Mouse (Mus musculus) midbrain, embryonic 13.5 days (tissue): Measurements from ENCODE around the gene Axl. TPM values are rescaled to one million over a fixed set of nuclear protein-coding genes. Genes with fewer than 3 reads are reported as not detected.

Source experiments
- ATAC-seq: fragments of 200-750 bp; cut with Nextera tagmentation; 2 replicates; pipeline ENCODE4 v1.8.0; 2017; ENCODE audit warnings: mild to moderate bottlenecking, moderate TSS enrichment, moderate library complexity
- H3K27ac ChIP-seq: fragments of 300-500 bp; sonication (generic); 2 replicates; pipeline ENCODE4 v1.5.1; 2015; ENCODE audit warnings: inconsistent platforms, mild to moderate bottlenecking, moderate library complexity
- H3K27me3 ChIP-seq: fragments of 300-500 bp; sonication (generic); 2 replicates; pipeline ENCODE4 v1.6.1; 2015; ENCODE audit warnings: mild to moderate bottlenecking, inconsistent platforms
- H3K36me3 ChIP-seq: fragments of 300-500 bp; sonication (generic); 2 replicates; pipeline ENCODE4 v1.6.1; 2015; ENCODE audit warnings: mild to moderate bottlenecking, inconsistent platforms
- H3K4me1 ChIP-seq: fragments of 300-500 bp; sonication (generic); replicated peaks from 2 replicates; pipeline ENCODE4 v1.6.1; 2015; ENCODE audit warnings: inconsistent platforms
- H3K4me2 ChIP-seq: fragments of 300-500 bp; sonication (generic); replicated peaks from 2 replicates; pipeline ENCODE4 v1.6.1; 2015; ENCODE audit warnings: moderate library complexity, mild to moderate bottlenecking, inconsistent platforms
- H3K4me3 ChIP-seq: fragments of 300-500 bp; sonication (generic); replicated peaks from 2 replicates; pipeline ENCODE4 v1.5.1; 2015; ENCODE audit warnings: mild to moderate bottlenecking, inconsistent platforms
- H3K9ac ChIP-seq: fragments of 300-500 bp; sonication (generic); replicated peaks from 2 replicates; pipeline ENCODE4 v1.6.1; 2015; ENCODE audit warnings: mild to moderate bottlenecking, inconsistent platforms
- H3K9me3 ChIP-seq: fragments of 300-500 bp; sonication (generic); 2 replicates; pipeline ENCODE4 v1.6.1; 2016; ENCODE audit warnings: mild to moderate bottlenecking, inconsistent platforms
- whole genome bisulfite sequencing: fragments of 180-500 bp; shearing (Covaris S2); methylation state at CpG from one replicate; pipeline ENCODE4 v1.1.7; 2015; 5-methylcytosine and 5-hydroxymethylcytosine counted together
- polyA plus RNA-seq: library from polyadenylated mRNA; unstranded; fragments of >200 nt; fragmentation: Nextera tagmentation; extraction: Ambion mirVana; gene quantifications from 2 replicates; pipeline ENCODE4 v1.2.1, GENCODE M21; 2015

Gene Axl
- 17.5 and 18.9 TPM in 2 replicates for polyA plus RNA-seq

GRCm38 (mm10) chr7:25788220-25789128 is at the start of gene Axl:
Gene Axl, minus strand, starts transcription at chr7:25788705.
- Histone ChIP-seq H3K36me3 (no peaks in the 10 kb centered on the region), H3K9ac (peak within 1 kb of the TSS; percentile 59), H3K4me2 (peak within 1 kb of the TSS; percentile 72), H3K4me1 (peaks cover 24% of the 10 kb centered on the region), H3K4me3 (peak within 1 kb of the TSS; percentile 44), H3K27me3 (no peaks in the 10 kb centered on the region), H3K9me3 (no peaks in the 10 kb centered on the region), H3K27ac (peak within 1 kb of the TSS; percentile 19; the same call in 1 of the 2 replicates)
- under 1% methylated on average over 27 of the region's 30 CpGs for WGBS
- peak; percentile 87 for ATAC-seq

- no peak overlapping the region for H3K4me2 ChIP-seq
- WGBS, result 83% methylated on average over 10 of the region's 10 CpGs
- no peaks in the 10 kb centered on the region for H3K36me3 ChIP-seq
- no peak overlapping the region for H3K4me3 ChIP-seq
- H3K27ac ChIP-seq, result no peak overlapping the region
- no peaks in the 10 kb centered on the region for H3K27me3 ChIP-seq
- H3K9ac ChIP-seq, result no peak overlapping the region
- no peak for ATAC-seq
- no peaks in the 10 kb centered on the region for H3K4me1 ChIP-seq
- no peaks in the 10 kb centered on the region for H3K9me3 ChIP-seq
Measured at GRCm38 (mm10) chr7:25835188-25835891, 46.8 kb upstream of the Axl start.

GRCm38 (mm10) chr7:25831557-25832530 is 43.3 kb upstream of the Axl start:
- Histone ChIP-seq H3K36me3 (no peaks in the 10 kb centered on the region), H3K4me3 (no peak overlapping the region), H3K27me3 (no peaks in the 10 kb centered on the region), H3K4me2 (no peak overlapping the region), H3K27ac (no peak overlapping the region), H3K9ac (no peak overlapping the region), H3K9me3 (no peaks in the 10 kb centered on the region), H3K4me1 (no peaks in the 10 kb centered on the region)
- ATAC-seq, result no peak
- 83% methylated on average over 10 of the region's 10 CpGs for WGBS

- H3K4me1 ChIP-seq, result no peaks in the 10 kb centered on the region
- H3K27ac ChIP-seq, result no peak overlapping the region
- no peak overlapping the region for H3K4me2 ChIP-seq
- no peak overlapping the region for H3K4me3 ChIP-seq
- no peaks in the 10 kb centered on the region for H3K27me3 ChIP-seq
- no peaks in the 10 kb centered on the region for H3K9me3 ChIP-seq
- H3K9ac ChIP-seq, result no peak overlapping the region
- 64% methylated on average over 2 of the region's 2 CpGs for WGBS
- H3K36me3 ChIP-seq, result no peaks in the 10 kb centered on the region
- ATAC-seq, result no peak
Measured at GRCm38 (mm10) chr7:25830251-25830650, 41.7 kb upstream of the Axl start.

GRCm38 (mm10) chr7:25827199-25827598 is 38.7 kb upstream of the Axl start:
- no peak overlapping the region for H3K9ac ChIP-seq
- no peaks in the 10 kb centered on the region for H3K4me1 ChIP-seq
- no peak overlapping the region for H3K4me2 ChIP-seq
- no peak overlapping the region for H3K27ac ChIP-seq
- H3K36me3 ChIP-seq, result no peaks in the 10 kb centered on the region
- H3K27me3 ChIP-seq, result no peaks in the 10 kb centered on the region
- H3K4me3 ChIP-seq, result no peak overlapping the region
- ATAC-seq, result no peak
- no peaks in the 10 kb centered on the region for H3K9me3 ChIP-seq
- WGBS, result 87% methylated on average over 3 of the region's 3 CpGs

DNA sequence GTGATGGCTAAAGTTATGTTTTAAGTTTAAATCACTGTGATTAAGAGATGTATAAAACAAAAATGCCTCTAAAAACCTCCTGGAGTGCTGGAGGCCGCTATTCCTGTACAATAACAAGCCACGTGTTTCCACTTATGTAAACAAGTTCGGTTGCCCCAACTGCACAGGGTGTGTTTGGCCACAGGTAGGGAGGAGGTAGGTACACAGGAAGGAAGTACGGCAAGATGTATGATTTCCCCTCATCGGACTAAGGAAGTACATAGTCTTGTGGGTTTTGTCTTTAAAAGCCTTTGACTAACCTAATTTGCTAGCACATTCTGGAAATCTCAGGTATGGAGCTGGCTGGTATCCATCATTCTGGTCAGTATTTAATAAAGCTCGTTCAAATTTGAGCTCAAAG is 37.5 kb upstream of the Axl start:
- ATAC-seq, result no peak
- H3K9me3 ChIP-seq, result no peaks in the 10 kb centered on the region
- H3K4me3 ChIP-seq, result no peak overlapping the region
- H3K4me1 ChIP-seq, result no peaks in the 10 kb centered on the region
- H3K36me3 ChIP-seq, result no peaks in the 10 kb centered on the region
- no peaks in the 10 kb centered on the region for H3K27me3 ChIP-seq
- H3K27ac ChIP-seq, result no peak overlapping the region
- no peak overlapping the region for H3K9ac ChIP-seq
- H3K4me2 ChIP-seq, result no peak overlapping the region
- WGBS, result 83% methylated on average over 6 of the region's 6 CpGs

GRCm38 (mm10) chr7:25825043-25825442 is 36.5 kb upstream of the Axl start:
- no peak overlapping the region for H3K9ac ChIP-seq
- WGBS, result 51% methylated on average over 9 of the region's 9 CpGs

DNA sequence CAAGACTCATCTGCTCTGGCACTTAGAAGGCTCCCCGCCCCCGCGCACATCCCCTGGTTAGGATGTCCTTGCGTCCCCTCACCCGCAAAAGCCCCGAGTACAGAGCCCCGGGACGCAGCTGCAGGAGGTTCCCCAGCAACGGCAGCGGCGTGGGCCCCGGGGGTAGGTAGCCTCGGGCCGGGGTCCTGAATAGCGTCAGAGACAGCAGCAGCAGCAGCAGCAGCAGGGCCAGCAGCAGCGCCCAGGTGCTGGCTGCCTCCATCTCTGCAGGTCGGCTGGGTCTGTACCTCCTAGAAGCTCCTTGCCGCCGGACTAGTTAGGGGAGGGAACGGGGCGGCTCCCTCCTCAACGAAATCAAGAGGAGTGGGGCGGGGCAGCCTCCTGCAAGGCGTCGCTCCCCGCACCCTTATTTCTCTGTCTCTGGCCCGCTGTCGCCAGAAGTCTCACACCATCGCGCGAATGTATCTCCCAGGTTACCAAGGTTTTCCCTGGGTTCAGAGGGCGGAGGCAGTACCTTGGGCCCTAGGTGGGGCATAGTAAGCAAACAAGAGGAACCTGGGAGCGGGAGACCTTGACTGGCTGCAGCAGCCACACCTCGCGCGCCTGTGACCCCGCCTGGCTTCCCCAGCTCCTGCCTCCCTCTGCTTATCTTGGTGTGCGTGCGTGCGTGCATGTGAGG is 27.9 kb upstream of the Axl start, which contains the start of gene Cyp2s1:
Gene Cyp2s1 (minus strand): TSS at position 673 of the 679 bp plus-strand sequence.
- ATAC-seq, result peak; percentile 62

More at GRCm38 (mm10) chr7:25825043-25825442, 36.5 kb upstream of the Axl start:
- no peaks in the 10 kb centered on the region for H3K36me3 ChIP-seq
- ATAC-seq, result no peak
- H3K27me3 ChIP-seq, result no peaks in the 10 kb centered on the region
- no peaks in the 10 kb centered on the region for H3K4me1 ChIP-seq
- no peak overlapping the region for H3K4me3 ChIP-seq
- H3K27ac ChIP-seq, result no peak overlapping the region
- H3K9me3 ChIP-seq, result no peaks in the 10 kb centered on the region
- no peak overlapping the region for H3K4me2 ChIP-seq

DNA sequence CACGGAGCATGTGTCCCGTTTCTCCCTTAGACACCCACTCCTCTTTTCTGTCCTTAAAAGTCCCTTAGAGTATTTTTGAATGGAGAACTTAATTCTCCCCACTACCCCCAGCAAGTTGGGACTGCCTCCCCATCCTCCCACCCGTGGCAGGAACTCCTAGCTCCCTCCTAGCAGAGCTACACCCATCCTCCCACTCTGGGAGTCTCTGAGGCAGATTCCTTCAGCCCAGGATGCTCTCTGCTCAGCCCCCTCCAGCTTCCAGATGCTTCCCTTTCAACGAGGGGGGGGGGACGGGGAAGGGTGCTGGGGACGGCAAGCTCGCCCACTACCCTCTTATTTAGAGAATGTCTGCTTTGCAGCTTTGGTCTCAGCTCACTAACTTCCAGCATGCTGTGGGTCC is 27.1 kb upstream of the Axl start:
- no peak overlapping the region for H3K27ac ChIP-seq
- peak; percentile 10; the same call in 1 of the 2 replicates for ATAC-seq
- H3K9ac ChIP-seq, result no peak overlapping the region
- peaks cover 34% of the 10 kb centered on the region for H3K27me3 ChIP-seq
- no peaks in the 10 kb centered on the region for H3K9me3 ChIP-seq
- WGBS, result 26% methylated on average over 7 of the region's 7 CpGs
- no peaks in the 10 kb centered on the region for H3K36me3 ChIP-seq
- peaks cover 13% of the 10 kb centered on the region for H3K4me1 ChIP-seq
- peak overlapping the region; percentile 77 for H3K4me2 ChIP-seq
- 0 out of 2 replicates have a peak overlapping the region, but pooled peaks have one; percentile 50 for H3K4me3 ChIP-seq

More for the DNA sequence above, 27.9 kb upstream of the Axl start, which contains the start of gene Cyp2s1:
- Histone ChIP-seq H3K4me2 (peak within 1 kb of the TSS; percentile 77), H3K4me3 (peak within 1 kb of the TSS; percentile 50), H3K9me3 (no peaks in the 10 kb centered on the region), H3K9ac (peak within 1 kb of the TSS; percentile 74), H3K27ac (no peak within 1 kb of the TSS), H3K4me1 (peaks cover 13% of the 10 kb centered on the region), H3K27me3 (peaks cover 34% of the 10 kb centered on the region), H3K36me3 (no peaks in the 10 kb centered on the region)
- under 1% methylated on average over 40 of the region's 40 CpGs for WGBS

DNA sequence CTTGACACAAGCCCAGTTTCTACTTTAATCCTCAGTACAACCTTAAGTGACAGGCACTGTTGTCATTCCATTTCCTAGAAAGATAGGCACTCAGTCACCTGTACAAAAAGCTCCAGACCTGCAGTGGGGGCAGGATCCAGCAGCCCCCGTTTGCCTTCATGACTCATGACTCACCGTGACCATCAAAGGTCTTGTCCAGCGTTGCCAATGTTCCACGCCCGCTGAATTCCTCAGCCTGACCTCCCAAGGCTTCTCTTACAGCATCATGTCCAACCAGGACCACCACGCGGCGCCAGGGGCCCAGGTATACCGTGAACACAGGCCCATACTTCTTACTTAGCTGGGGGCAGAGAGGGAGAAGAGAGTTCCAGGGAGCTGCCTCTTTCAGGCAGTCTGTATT is 26.2 kb upstream of the Axl start:
- no peak overlapping the region for H3K27ac ChIP-seq
- ATAC-seq, result no peak

GRCm38 (mm10) chr7:25812195-25812594 is 23.7 kb upstream of the Axl start:
- ATAC-seq, result no peak
- peaks cover 25% of the 10 kb centered on the region for H3K27me3 ChIP-seq
- no peak overlapping the region for H3K27ac ChIP-seq
- no peak overlapping the region for H3K4me2 ChIP-seq
- H3K36me3 ChIP-seq, result no peaks in the 10 kb centered on the region
- H3K4me3 ChIP-seq, result no peak overlapping the region
- no peaks in the 10 kb centered on the region for H3K9me3 ChIP-seq
- H3K9ac ChIP-seq, result no peak overlapping the region
- peaks cover 13% of the 10 kb centered on the region for H3K4me1 ChIP-seq
- 38% methylated on average over 1 of the region's 1 CpGs for WGBS

More for the DNA sequence above, 26.2 kb upstream of the Axl start:
- Histone ChIP-seq H3K9ac (no peak overlapping the region), H3K27me3 (peaks cover 34% of the 10 kb centered on the region), H3K36me3 (no peaks in the 10 kb centered on the region), H3K9me3 (no peaks in the 10 kb centered on the region), H3K4me3 (no peak overlapping the region), H3K4me2 (no peak overlapping the region), H3K4me1 (peaks cover 13% of the 10 kb centered on the region)
- WGBS, result 80% methylated on average over 9 of the region's 9 CpGs
